Mouse (Mus musculus): ENCODE data around the gene Prss50.

The Prss50 gene

GRCm38 (mm10) chr9:110908631-110909016 lies 50.9 kb downstream of the Prss50 start:
- no peak for DNase-seq

GRCm38 (mm10) chr9:110909371-110909967 lies 51.7 kb downstream of the Prss50 start:
- DNase-seq = no peak

All from right cerebral cortex, postnatal 4 days (tissue).